In the genomic region with DNA sequence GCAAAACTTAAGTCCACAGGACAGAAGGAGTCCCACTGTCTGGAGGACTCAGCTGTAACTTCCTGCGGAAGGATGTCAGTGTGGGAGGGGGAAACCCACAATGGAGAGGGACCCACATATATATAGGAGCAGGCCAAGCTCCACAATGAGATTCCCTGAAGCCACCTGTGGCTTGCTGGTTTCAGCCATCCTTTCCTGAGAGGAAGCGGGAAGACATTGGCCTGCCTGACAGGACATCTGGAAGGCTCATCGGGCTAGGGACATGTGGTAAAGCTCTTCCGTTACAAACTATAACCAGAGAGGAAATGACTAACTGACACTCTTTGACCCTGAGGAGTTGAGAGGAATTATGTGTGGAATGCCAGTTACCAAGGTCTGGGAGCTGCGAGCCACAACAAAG, we compare ENCODE assay signal across 11 mouse cellular contexts. TPM values are rescaled to one million over a fixed set of nuclear protein-coding genes. Genes with fewer than 3 reads are reported as not detected.
DNase-seq lines count a peak whose midpoint lies in the region; ATAC-seq and TF ChIP-seq lines count a peak whose summit lies in the region.
"Had no signal": no experiment of that assay in that cellular context is flagged by ENCODE, and none has a peak within 500 bp of the region (broad histone marks: within the 10 kb centered on the region; RNA-seq: fewer than 3 reads in every experiment).

No protein-coding gene starts in this region.

- no peak for TF ChIP-seq CTCF in liver, postnatal 0 days (IDR thresholded peaks at IDR 0.05; ENCODE audit: low read depth)
- TF ChIP-seq CTCF in embryonic fibroblast, embryonic 13.5 days (IDR thresholded peaks at IDR 0.05; ENCODE audit: borderline replicate concordance, insufficient read depth, low read length), result no peak

- no peak for TF ChIP-seq POLR2A in embryonic fibroblast, embryonic 13.5 days (IDR thresholded peaks at IDR 0.05; ENCODE audit: low read depth, low read length)

- peaks cover 8% of the 10 kb centered on the region; the same call in 1 of the 2 replicates for H3K4me1 ChIP-seq in liver, postnatal 0 days (ENCODE audit: insufficient read depth)
- H3K4me1 ChIP-seq in liver, embryonic 11.5 days (replicated peaks; ENCODE audit: control insufficient read depth, insufficient read depth, low read length), result peaks cover 6% of the 10 kb centered on the region; the same call in 1 of the 2 replicates
- peaks cover 30% of the 10 kb centered on the region for H3K4me1 ChIP-seq in embryonic fibroblast, embryonic 13.5 days (ENCODE audit: control insufficient read depth, insufficient read depth, low read length)
- H3K4me1 ChIP-seq in stomach, embryonic 16.5 days (ENCODE audit: control insufficient read depth, insufficient read depth, low read length), result no peaks in the 10 kb centered on the region

- no peaks in the 10 kb centered on the region for H3K36me3 ChIP-seq in liver, postnatal 0 days (replicated peaks; ENCODE audit: insufficient read depth, low read length)
- no peaks in the 10 kb centered on the region for H3K36me3 ChIP-seq in liver, embryonic 11.5 days (ENCODE audit: control insufficient read depth, insufficient read depth, low read length)
- H3K36me3 ChIP-seq in stomach, embryonic 16.5 days (ENCODE audit: control insufficient read depth, insufficient read depth, low read length), result no peaks in the 10 kb centered on the region
- H3K36me3 ChIP-seq: neural tube, embryonic 13.5 days had no signal

- WGBS in liver, postnatal 0 days (ENCODE audit: insufficient replicate concordance), result 37% methylated on average over 5 of the region's 5 CpGs
- 38% methylated on average over 5 of the region's 5 CpGs for WGBS in liver, embryonic 11.5 days
- WGBS in stomach, embryonic 16.5 days, result 54% methylated on average over 5 of the region's 5 CpGs

- ATAC-seq in liver, postnatal 0 days, result peak; percentile 65
- no peak; the same call in 1 of the 2 replicates for ATAC-seq in liver, embryonic 11.5 days (replicated peaks; ENCODE audit: low FRiP score)
- peak; percentile 74 for ATAC-seq in inflammation-experienced regulatory T-cells, adult 6 months
- peak; percentile 66 for ATAC-seq in stomach, embryonic 16.5 days (ENCODE audit: insufficient read depth, low FRiP score)

- no peak overlapping the region for H3K4me2 ChIP-seq in liver, postnatal 0 days (ENCODE audit: low read depth, low read length)
- H3K4me2 ChIP-seq in liver, embryonic 11.5 days, result no peak overlapping the region
- H3K4me2 ChIP-seq in stomach, embryonic 16.5 days (ENCODE audit: low read depth, low read length), result no peak overlapping the region
- H3K4me2 ChIP-seq: neural tube, embryonic 13.5 days had no signal

- H3K27ac ChIP-seq in liver, postnatal 0 days (ENCODE audit: low read depth), result no peak overlapping the region
- no peak overlapping the region for H3K27ac ChIP-seq in liver, embryonic 11.5 days (ENCODE audit: low read depth, low read length)
- peak overlapping the region; percentile 54 for H3K27ac ChIP-seq in embryonic fibroblast, embryonic 13.5 days (ENCODE audit: insufficient read depth, low read length)
- 0 out of 2 replicates have a peak overlapping the region, but pooled peaks have one; percentile 34 for H3K27ac ChIP-seq in stomach, embryonic 16.5 days (ENCODE audit: low read length)
- H3K27ac ChIP-seq: neural tube, embryonic 13.5 days had no signal

- TF ChIP-seq EP300 in liver, postnatal 0 days (IDR thresholded peaks at IDR 0.05; ENCODE audit: low read depth), result no peak

- H3K27me3 ChIP-seq in liver, postnatal 0 days (ENCODE audit: insufficient read depth, low read length), result no peaks in the 10 kb centered on the region
- H3K27me3 ChIP-seq in liver, embryonic 11.5 days (replicated peaks; ENCODE audit: control insufficient read depth, insufficient read depth, low read length), result no peaks in the 10 kb centered on the region
- H3K27me3 ChIP-seq in stomach, embryonic 16.5 days (ENCODE audit: control insufficient read depth, insufficient read depth, low read length), result no peaks in the 10 kb centered on the region
- H3K27me3 ChIP-seq: neural tube, embryonic 13.5 days had no signal

- DNase-seq in liver, postnatal 0 days, result no peak
- no peak for DNase-seq in liver, embryonic 11.5 days (ENCODE audit: low spot score)
- DNase-seq in ovary, adult 18-20 months (ENCODE audit: low spot score), result no peak
- no peak for DNase-seq in layer of hippocampus, postnatal 36 days
- no peak for DNase-seq in frontal cortex, postnatal 36 days (ENCODE audit: low spot score in 2 of 2)
- DNase-seq: cerebellum, postnatal 14 days had no signal

- no peak overlapping the region for H3K9ac ChIP-seq in liver, postnatal 0 days (replicated peaks)
- H3K9ac ChIP-seq in liver, embryonic 11.5 days (ENCODE audit: low read depth, low read length), result no peak overlapping the region
- no peak overlapping the region for H3K9ac ChIP-seq in stomach, embryonic 16.5 days (ENCODE audit: low read length)
- H3K9ac ChIP-seq: neural tube, embryonic 13.5 days had no signal

- no peak overlapping the region for H3K4me3 ChIP-seq in liver, postnatal 0 days (ENCODE audit: low read depth, low read length)
- H3K4me3 ChIP-seq in liver, embryonic 11.5 days (ENCODE audit: low read depth, low read length), result no peak overlapping the region
- H3K4me3 ChIP-seq in embryonic fibroblast, embryonic 13.5 days (ENCODE audit: insufficient read depth, low read length), result no peak overlapping the region
- no peak overlapping the region for H3K4me3 ChIP-seq in stomach, embryonic 16.5 days (replicated peaks; ENCODE audit: low read length)
- H3K4me3 ChIP-seq: neural tube, embryonic 13.5 days had no signal

- H3K9me3 ChIP-seq in liver, postnatal 0 days (ENCODE audit: low read length), result no peaks in the 10 kb centered on the region
- no peaks in the 10 kb centered on the region for H3K9me3 ChIP-seq in liver, embryonic 11.5 days (ENCODE audit: control insufficient read depth, low read length)
- H3K9me3 ChIP-seq in stomach, embryonic 16.5 days (replicated peaks; ENCODE audit: control insufficient read depth, low read length), result no peaks in the 10 kb centered on the region
- H3K9me3 ChIP-seq: neural tube, embryonic 13.5 days had no signal

RNA-seq across cellular contexts. Expression of gene Anapc15-ps, which starts 34.8 kb away (rescaled TPM):
- polyA plus RNA-seq in liver, postnatal 0 days (2015; fragmentation: Nextera tagmentation; extraction: Ambion mirVana), result not detected in 2 replicates
- not detected in 2 replicates for polyA plus RNA-seq in liver, embryonic 11.5 days (2014; fragmentation: Nextera tagmentation; extraction: Ambion mirVana)
- polyA plus RNA-seq in embryonic fibroblast, embryonic 13.5 days (2011; ENCODE audit: insufficient read length, low read depth, missing spikeins), result not detected in 2 replicates
- not detected for polyA plus RNA-seq in inflammation-experienced regulatory T-cells, adult 6 months (2017; shearing (Covaris generic))
- 0.70 TPM in 1 of 2 replicates, not detected in the other for polyA plus RNA-seq in stomach, embryonic 16.5 days (2015; fragmentation: Nextera tagmentation; extraction: Ambion mirVana)
- total RNA-seq in layer of hippocampus, postnatal 36 days (2021), result not detected
- total RNA-seq: layer of hippocampus, postnatal 25 days had no signal
- polyA plus RNA-seq: neural tube, embryonic 13.5 days had no signal

Comparison
In these comparisons a context has a peak if more than half of its experiments do, and no peak if none do; other contexts are left out.
1. H3K27ac ChIP-seq: peak in embryonic fibroblast, embryonic 13.5 days (single experiment) and stomach, embryonic 16.5 days (single experiment); none in liver, postnatal 0 days (single experiment) and liver, embryonic 11.5 days (single experiment).